Mouse (Mus musculus): ENCODE results near the gene Dclk2. TPM values are rescaled to one million over a fixed set of nuclear protein-coding genes. Genes with fewer than 3 reads are reported as not detected.

Gene Dclk2
- polyA plus RNA-seq, 1 experiment from 2014 or later = 9.1 TPM

- no peak overlapping the region for H3K27ac ChIP-seq (ENCODE audit: low read depth)
- no peak for DNase-seq (ENCODE audit: low spot score)
- 83% methylated on average over 6 of the region's 6 CpGs for WGBS
- no peaks in the 10 kb centered on the region for H3K4me1 ChIP-seq (replicated peaks; ENCODE audit: control insufficient read depth, insufficient read depth, low read length)
- H3K36me3 ChIP-seq (ENCODE audit: control insufficient read depth, insufficient read depth, low read length) = no peaks in the 10 kb centered on the region
- H3K4me2 ChIP-seq (ENCODE audit: low read length) = no peak overlapping the region
- no peaks in the 10 kb centered on the region for H3K27me3 ChIP-seq (replicated peaks; ENCODE audit: control insufficient read depth, insufficient read depth, low read length)
- no peaks in the 10 kb centered on the region for H3K9me3 ChIP-seq (ENCODE audit: control insufficient read depth, low read length)
- no peak overlapping the region for H3K4me3 ChIP-seq (ENCODE audit: low read depth, low read length)
- no peak for ATAC-seq (replicated peaks; ENCODE audit: low FRiP score, low TSS enrichment, low read depth)
- H3K9ac ChIP-seq (ENCODE audit: low read length) = no peak overlapping the region
Observed at GRCm38 (mm10) chr3:86883985-86884384, 36.7 kb downstream of the Dclk2 start.

- 81% methylated on average over 5 of the region's 5 CpGs for WGBS
- H3K4me3 ChIP-seq (ENCODE audit: low read depth, low read length) = no peak overlapping the region
- no peak overlapping the region for H3K9ac ChIP-seq (ENCODE audit: low read length)
- no peak overlapping the region for H3K27ac ChIP-seq (ENCODE audit: low read depth)
- ATAC-seq (replicated peaks; ENCODE audit: low FRiP score, low TSS enrichment, low read depth) = no peak
- no peak for DNase-seq (ENCODE audit: low spot score)
- no peaks in the 10 kb centered on the region for H3K9me3 ChIP-seq (ENCODE audit: control insufficient read depth, low read length)
- H3K4me1 ChIP-seq (replicated peaks; ENCODE audit: control insufficient read depth, insufficient read depth, low read length) = no peaks in the 10 kb centered on the region
- no peaks in the 10 kb centered on the region for H3K36me3 ChIP-seq (ENCODE audit: control insufficient read depth, insufficient read depth, low read length)
- H3K27me3 ChIP-seq (replicated peaks; ENCODE audit: control insufficient read depth, insufficient read depth, low read length) = no peaks in the 10 kb centered on the region
- H3K4me2 ChIP-seq (ENCODE audit: low read length) = no peak overlapping the region
Observed at GRCm38 (mm10) chr3:86875912-86876311, 44.7 kb downstream of the Dclk2 start.

GRCm38 (mm10) chr3:86873092-86873600 is 47.5 kb downstream of the Dclk2 start:
- Histone ChIP-seq H3K27me3 (replicated peaks; ENCODE audit: control insufficient read depth, insufficient read depth, low read length) (no peaks in the 10 kb centered on the region), H3K36me3 (ENCODE audit: control insufficient read depth, insufficient read depth, low read length) (no peaks in the 10 kb centered on the region), H3K27ac (ENCODE audit: low read depth) (no peak overlapping the region), H3K9ac (ENCODE audit: low read length) (no peak overlapping the region), H3K4me2 (ENCODE audit: low read length) (no peak overlapping the region), H3K9me3 (ENCODE audit: control insufficient read depth, low read length) (no peaks in the 10 kb centered on the region), H3K4me1 (replicated peaks; ENCODE audit: control insufficient read depth, insufficient read depth, low read length) (no peaks in the 10 kb centered on the region), H3K4me3 (ENCODE audit: low read depth, low read length) (no peak overlapping the region)
- 83% methylated on average over 6 of the region's 6 CpGs for WGBS
- ATAC-seq (replicated peaks; ENCODE audit: low FRiP score, low TSS enrichment, low read depth) (no peak), DNase-seq (ENCODE audit: low spot score) (no peak)

GRCm38 (mm10) chr3:86870952-86871351 is 49.7 kb downstream of the Dclk2 start:
- H3K9me3 ChIP-seq (ENCODE audit: control insufficient read depth, low read length) = no peaks in the 10 kb centered on the region
- no peak overlapping the region for H3K27ac ChIP-seq (ENCODE audit: low read depth)
- DNase-seq (ENCODE audit: low spot score) (no peak), ATAC-seq (replicated peaks; ENCODE audit: low FRiP score, low TSS enrichment, low read depth) (no peak)
- H3K4me2 ChIP-seq (ENCODE audit: low read length) = no peak overlapping the region
- H3K36me3 ChIP-seq (ENCODE audit: control insufficient read depth, insufficient read depth, low read length) = no peaks in the 10 kb centered on the region
- no peak overlapping the region for H3K4me3 ChIP-seq (ENCODE audit: low read depth, low read length)
- 81% methylated on average over 6 of the region's 6 CpGs for WGBS
- no peaks in the 10 kb centered on the region for H3K27me3 ChIP-seq (replicated peaks; ENCODE audit: control insufficient read depth, insufficient read depth, low read length)
- no peaks in the 10 kb centered on the region for H3K4me1 ChIP-seq (replicated peaks; ENCODE audit: control insufficient read depth, insufficient read depth, low read length)
- H3K9ac ChIP-seq (ENCODE audit: low read length) = no peak overlapping the region

- no peak for ATAC-seq (replicated peaks; ENCODE audit: low FRiP score, low TSS enrichment, low read depth)
- H3K27me3 ChIP-seq (replicated peaks; ENCODE audit: control insufficient read depth, insufficient read depth, low read length) = no peaks in the 10 kb centered on the region
Observed at GRCm38 (mm10) chr3:86870411-86870810, 50.2 kb downstream of the Dclk2 start.

GRCm38 (mm10) chr3:86868721-86869120 is 51.9 kb downstream of the Dclk2 start:
- ATAC-seq (replicated peaks; ENCODE audit: low FRiP score, low TSS enrichment, low read depth) = no peak
- Histone ChIP-seq H3K4me1 (replicated peaks; ENCODE audit: control insufficient read depth, insufficient read depth, low read length) (no peaks in the 10 kb centered on the region), H3K27ac (ENCODE audit: low read depth) (no peak overlapping the region), H3K9ac (ENCODE audit: low read length) (no peak overlapping the region), H3K36me3 (ENCODE audit: control insufficient read depth, insufficient read depth, low read length) (no peaks in the 10 kb centered on the region), H3K4me3 (ENCODE audit: low read depth, low read length) (no peak overlapping the region), H3K4me2 (ENCODE audit: low read length) (no peak overlapping the region), H3K27me3 (replicated peaks; ENCODE audit: control insufficient read depth, insufficient read depth, low read length) (no peaks in the 10 kb centered on the region), H3K9me3 (ENCODE audit: control insufficient read depth, low read length) (no peaks in the 10 kb centered on the region)
- no peak for DNase-seq (ENCODE audit: low spot score)
- WGBS = 74% methylated on average over 3 of the region's 3 CpGs

More at GRCm38 (mm10) chr3:86870411-86870810, 50.2 kb downstream of the Dclk2 start:
- Histone ChIP-seq H3K27ac (ENCODE audit: low read depth) (no peak overlapping the region), H3K4me3 (ENCODE audit: low read depth, low read length) (no peak overlapping the region), H3K4me1 (replicated peaks; ENCODE audit: control insufficient read depth, insufficient read depth, low read length) (no peaks in the 10 kb centered on the region), H3K4me2 (ENCODE audit: low read length) (no peak overlapping the region), H3K36me3 (ENCODE audit: control insufficient read depth, insufficient read depth, low read length) (no peaks in the 10 kb centered on the region), H3K9me3 (ENCODE audit: control insufficient read depth, low read length) (no peaks in the 10 kb centered on the region), H3K9ac (ENCODE audit: low read length) (no peak overlapping the region)
- 58% methylated on average over 3 of the region's 3 CpGs for WGBS
- DNase-seq (ENCODE audit: low spot score) = no peak

- Histone ChIP-seq H3K4me3 (ENCODE audit: low read depth, low read length) (no peak overlapping the region), H3K4me2 (ENCODE audit: low read length) (no peak overlapping the region), H3K9me3 (ENCODE audit: control insufficient read depth, low read length) (no peaks in the 10 kb centered on the region), H3K4me1 (replicated peaks; ENCODE audit: control insufficient read depth, insufficient read depth, low read length) (0 out of 2 replicates have a peak, but pooled peaks cover 6% of the 10 kb centered on the region), H3K36me3 (ENCODE audit: control insufficient read depth, insufficient read depth, low read length) (no peaks in the 10 kb centered on the region), H3K27me3 (replicated peaks; ENCODE audit: control insufficient read depth, insufficient read depth, low read length) (no peaks in the 10 kb centered on the region), H3K9ac (ENCODE audit: low read length) (no peak overlapping the region), H3K27ac (ENCODE audit: low read depth) (no peak overlapping the region)
- DNase-seq (ENCODE audit: low spot score) (no peak), ATAC-seq (replicated peaks; ENCODE audit: low FRiP score, low TSS enrichment, low read depth) (no peak)
- WGBS = 23% methylated on average over 10 of the region's 10 CpGs
Observed at GRCm38 (mm10) chr3:86863327-86864008, 57.2 kb downstream of the Dclk2 start.

- Histone ChIP-seq H3K36me3 (ENCODE audit: control insufficient read depth, insufficient read depth, low read length) (no peaks in the 10 kb centered on the region), H3K9ac (ENCODE audit: low read length) (no peak overlapping the region), H3K27me3 (replicated peaks; ENCODE audit: control insufficient read depth, insufficient read depth, low read length) (no peaks in the 10 kb centered on the region), H3K9me3 (ENCODE audit: control insufficient read depth, low read length) (no peaks in the 10 kb centered on the region), H3K4me3 (ENCODE audit: low read depth, low read length) (no peak overlapping the region), H3K27ac (ENCODE audit: low read depth) (no peak overlapping the region), H3K4me1 (replicated peaks; ENCODE audit: control insufficient read depth, insufficient read depth, low read length) (0 out of 2 replicates have a peak, but pooled peaks cover 6% of the 10 kb centered on the region), H3K4me2 (ENCODE audit: low read length) (no peak overlapping the region)
- DNase-seq (ENCODE audit: low spot score) (no peak), ATAC-seq (replicated peaks; ENCODE audit: low FRiP score, low TSS enrichment, low read depth) (peak; percentile 62; the same call in 1 of the 2 replicates)
- 11% methylated on average over 3 of the region's 3 CpGs for WGBS
Observed at GRCm38 (mm10) chr3:86862939-86863311, 57.7 kb downstream of the Dclk2 start.

Measured in intestine, embryonic 14.5 days (tissue).